Mouse (Mus musculus) adipocyte (in vitro differentiated cells): ENCODE measurements around the gene Prdm16.

ENCODE experiments used
- DNase-seq: peaks from one replicate; pipeline ENCODE4 v3.0.0-alpha.2; 2016; ENCODE audit warnings: low spot score

Prdm16 gene

GRCm38 (mm10) chr4:154516470-154516869, 120.2 kb downstream of the Prdm16 start:
- no peak for DNase-seq

- no peak for DNase-seq
Observed at GRCm38 (mm10) chr4:154513664-154514063, 123.0 kb downstream of the Prdm16 start.

- DNase-seq, result no peak
Observed at GRCm38 (mm10) chr4:154512518-154513090, 124.1 kb downstream of the Prdm16 start.

- DNase-seq, result no peak
Observed at GRCm38 (mm10) chr4:154511767-154512166, 124.9 kb downstream of the Prdm16 start.

GRCm38 (mm10) chr4:154506774-154507435, 129.8 kb downstream of the Prdm16 start:
- DNase-seq, result no peak

- DNase-seq, result no peak
Observed at GRCm38 (mm10) chr4:154505313-154505712, 131.4 kb downstream of the Prdm16 start.

GRCm38 (mm10) chr4:154503260-154503829, 133.3 kb downstream of the Prdm16 start:
- DNase-seq, result no peak

GRCm38 (mm10) chr4:154502403-154503000, 134.2 kb downstream of the Prdm16 start:
- DNase-seq, result no peak

- DNase-seq, result no peak
Observed at GRCm38 (mm10) chr4:154500695-154501094, 136.0 kb downstream of the Prdm16 start.

GRCm38 (mm10) chr4:154499701-154500523, 136.8 kb downstream of the Prdm16 start:
- DNase-seq, result peak; percentile 77

- DNase-seq, result no peak
Observed at GRCm38 (mm10) chr4:154497423-154498175, 139.1 kb downstream of the Prdm16 start.

- DNase-seq, result peak; percentile 88
Observed at GRCm38 (mm10) chr4:154496991-154497390, 139.7 kb downstream of the Prdm16 start.

- DNase-seq, result no peak
Observed at GRCm38 (mm10) chr4:154496522-154496921, 140.2 kb downstream of the Prdm16 start.

GRCm38 (mm10) chr4:154493996-154494395, 142.7 kb downstream of the Prdm16 start:
- DNase-seq, result no peak

- DNase-seq, result no peak
Observed at GRCm38 (mm10) chr4:154492714-154493121, 144.0 kb downstream of the Prdm16 start.

- no peak for DNase-seq
Observed at GRCm38 (mm10) chr4:154492268-154492667, 144.4 kb downstream of the Prdm16 start.

GRCm38 (mm10) chr4:154488031-154488430, 148.6 kb downstream of the Prdm16 start:
- no peak for DNase-seq

- DNase-seq, result no peak
Observed at GRCm38 (mm10) chr4:154482695-154483094, 154.0 kb downstream of the Prdm16 start.

- no peak for DNase-seq
Observed at GRCm38 (mm10) chr4:154481771-154482637, 154.7 kb downstream of the Prdm16 start.

GRCm38 (mm10) chr4:154480544-154481260, 156.0 kb downstream of the Prdm16 start:
- no peak for DNase-seq
